Mouse (Mus musculus) stomach, embryonic 15.5 days (tissue): ENCODE data around the gene Aarsd1. TPM values are rescaled to one million over a fixed set of nuclear protein-coding genes. Genes with fewer than 3 reads are reported as not detected.
"Not testable (repeated sequence)": the region's sequence is repeated elsewhere in the genome, so short reads cannot be mapped to it uniquely, and the experiment has no call there.

ENCODE experiments used
- ATAC-seq: fragments of 200-750 bp; cut with Nextera tagmentation; 2 replicates; pipeline ENCODE4 v1.8.0; 2017; ENCODE audit warnings: low read depth, moderate number of reproducible peaks, moderate TSS enrichment; ENCODE audit not compliant: insufficient read depth, low FRiP score
- H3K27ac ChIP-seq: fragments of 300-500 bp; sonication (generic); 2 replicates; pipeline ENCODE4 v1.5.1; 2015; ENCODE audit warnings: mild to moderate bottlenecking, inconsistent platforms
- H3K27me3 ChIP-seq: fragments of 300-500 bp; sonication (generic); replicated peaks from 2 replicates; pipeline ENCODE4 v1.6.1; 2015; ENCODE audit warnings: inconsistent platforms
- H3K36me3 ChIP-seq: fragments of 300-500 bp; sonication (generic); 2 replicates; pipeline ENCODE4 v1.6.1; 2015; ENCODE audit warnings: inconsistent platforms
- H3K4me1 ChIP-seq: fragments of 300-500 bp; sonication (generic); 2 replicates; pipeline ENCODE4 v1.6.1; 2015; ENCODE audit warnings: inconsistent platforms
- H3K4me2 ChIP-seq: fragments of 300-500 bp; sonication (generic); 2 replicates; pipeline ENCODE4 v1.6.1; 2015; ENCODE audit warnings: mild to moderate bottlenecking, inconsistent platforms
- H3K4me3 ChIP-seq: fragments of 300-500 bp; sonication (generic); replicated peaks from 2 replicates; pipeline ENCODE4 v1.5.1; 2015; ENCODE audit warnings: inconsistent platforms
- H3K9ac ChIP-seq: fragments of 300-500 bp; sonication (generic); 2 replicates; pipeline ENCODE4 v1.6.1; 2015; ENCODE audit warnings: inconsistent platforms
- H3K9me3 ChIP-seq: fragments of 300-500 bp; sonication (generic); 2 replicates; pipeline ENCODE4 v1.6.1; 2016; ENCODE audit warnings: inconsistent platforms
- WGBS: fragments of 180-500 bp; shearing (Covaris S2); methylation state at CpG from one replicate; pipeline ENCODE4 v1.1.7; 2015; 5-methylcytosine and 5-hydroxymethylcytosine counted together
- polyA plus RNA-seq: library from polyadenylated mRNA; unstranded; fragments of >200 nt; fragmentation: Nextera tagmentation; extraction: Ambion mirVana; gene quantifications from 2 replicates; pipeline ENCODE4 v1.2.1, GENCODE M21; 2015

The Aarsd1 gene
- polyA plus RNA-seq, 1 experiment from 2014 or later = 58.5 TPM

DNA sequence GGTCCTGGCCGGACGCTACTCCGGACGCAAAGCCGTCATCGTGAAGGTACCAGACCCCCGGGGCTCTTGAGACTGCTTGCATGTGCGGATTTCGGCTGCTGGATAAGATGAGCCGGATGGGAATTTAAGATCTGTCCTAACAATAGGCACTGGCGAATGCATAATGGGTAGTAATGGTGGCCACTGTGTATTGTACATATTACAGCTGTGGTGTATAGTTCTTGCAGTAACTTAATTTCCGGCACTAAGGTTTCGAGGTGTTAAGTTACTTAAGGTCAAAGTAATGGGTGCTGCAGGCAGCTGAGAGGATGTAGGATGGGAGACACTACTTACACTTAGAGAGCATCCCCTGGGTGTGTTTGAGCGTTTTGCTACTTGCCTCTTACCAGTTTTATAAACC lies 25.3 kb upstream of the Aarsd1 start:
- no peak for ATAC-seq
- H3K4me2 ChIP-seq = peak overlapping the region; percentile 88
- no peaks in the 10 kb centered on the region for H3K9me3 ChIP-seq
- H3K36me3 ChIP-seq = peaks cover 20% of the 10 kb centered on the region
- under 1% methylated on average over 14 of the region's 14 CpGs for WGBS
- H3K9ac ChIP-seq = peak overlapping the region; percentile 89
- no peaks in the 10 kb centered on the region for H3K27me3 ChIP-seq
- H3K4me3 ChIP-seq = peak overlapping the region; percentile 81
- H3K27ac ChIP-seq = peak overlapping the region; percentile 84
- H3K4me1 ChIP-seq = peaks cover 12% of the 10 kb centered on the region; the same call in 1 of the 2 replicates

DNA sequence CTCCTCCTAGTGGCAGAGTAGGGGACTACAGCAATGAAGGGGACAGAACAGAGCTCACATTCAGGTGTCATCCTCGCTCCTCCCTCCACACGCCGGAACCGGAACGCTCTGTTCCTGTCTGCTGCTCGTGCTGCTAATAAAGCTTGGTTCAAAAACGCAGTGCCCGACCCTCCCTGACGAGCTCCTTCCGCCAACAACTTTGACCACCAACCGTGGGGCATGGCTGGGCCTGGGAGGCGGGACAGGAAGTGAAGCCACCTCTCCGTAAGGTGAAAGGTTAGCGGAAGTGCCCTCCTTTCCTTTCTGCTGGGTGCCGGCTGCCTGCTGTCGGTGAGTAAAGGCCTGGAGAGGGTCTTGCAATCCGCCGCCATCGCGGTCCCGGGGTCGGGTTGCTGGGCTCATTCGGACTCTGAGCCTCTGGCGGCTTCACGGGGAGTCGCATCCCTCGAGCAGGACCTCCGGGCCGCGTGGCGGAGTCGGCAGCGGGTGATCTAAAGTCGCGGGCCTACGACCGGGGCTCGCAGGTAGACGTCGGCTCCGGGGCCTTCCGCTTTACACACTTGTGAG lies 24.8 kb upstream of the Aarsd1 start, which contains the start of gene Rpl27:
Gene Rpl27 (plus strand): TSS at position 172 of the 567 bp plus-strand sequence.
- peak within 1 kb of the TSS; percentile 89 for H3K9ac ChIP-seq
- no peaks in the 10 kb centered on the region for H3K9me3 ChIP-seq
- no peaks in the 10 kb centered on the region for H3K27me3 ChIP-seq
- under 1% methylated on average over 42 of the region's 42 CpGs for WGBS
- H3K4me2 ChIP-seq = peak within 1 kb of the TSS; percentile 88
- peaks cover 20% of the 10 kb centered on the region for H3K36me3 ChIP-seq
- H3K27ac ChIP-seq = peak within 1 kb of the TSS; percentile 84
- H3K4me1 ChIP-seq = peaks cover 12% of the 10 kb centered on the region; the same call in 1 of the 2 replicates
- peak within 1 kb of the TSS; percentile 81 for H3K4me3 ChIP-seq
- peak; percentile 99 for ATAC-seq

DNA sequence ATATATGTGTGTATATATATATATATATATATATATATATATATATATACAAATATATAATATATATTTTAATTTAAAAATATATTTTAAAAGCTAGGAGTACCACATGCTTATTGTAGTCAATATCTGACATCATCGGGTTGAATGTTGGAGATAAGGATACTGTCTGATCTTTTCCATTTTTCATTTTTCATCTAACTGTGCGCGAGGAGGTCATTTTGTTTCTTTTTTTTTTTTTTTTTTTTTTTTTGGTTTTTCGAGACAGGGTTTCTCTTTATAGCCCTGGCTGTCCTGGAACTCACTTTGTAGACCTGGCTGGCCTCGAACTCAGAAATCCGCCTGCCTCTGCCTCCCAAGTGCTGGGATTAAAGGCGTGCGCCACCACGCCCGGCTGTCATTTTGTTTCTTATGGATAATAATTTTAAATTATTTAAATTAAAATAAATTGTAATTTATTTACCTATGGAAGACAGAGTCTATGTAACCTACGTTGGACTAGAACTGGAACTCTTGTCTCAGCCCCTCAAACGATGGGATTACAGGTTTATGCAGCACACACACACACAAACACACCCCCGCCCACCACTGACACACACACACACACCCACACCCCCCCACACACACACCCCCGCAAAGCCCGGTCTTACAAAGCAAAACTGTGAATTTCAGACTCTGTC lies 24.2 kb upstream of the Aarsd1 start:
- peaks cover 12% of the 10 kb centered on the region; the same call in 1 of the 2 replicates for H3K4me1 ChIP-seq
- not testable (repeated sequence) for H3K27me3 ChIP-seq, H3K9me3 ChIP-seq, ATAC-seq, H3K9ac ChIP-seq, H3K27ac ChIP-seq
- 32% methylated on average over 15 of the region's 15 CpGs for WGBS
- peak overlapping the region; percentile 52 for H3K4me2 ChIP-seq
- peak overlapping the region; percentile 81 for H3K4me3 ChIP-seq
- H3K36me3 ChIP-seq = peaks cover 20% of the 10 kb centered on the region

DNA sequence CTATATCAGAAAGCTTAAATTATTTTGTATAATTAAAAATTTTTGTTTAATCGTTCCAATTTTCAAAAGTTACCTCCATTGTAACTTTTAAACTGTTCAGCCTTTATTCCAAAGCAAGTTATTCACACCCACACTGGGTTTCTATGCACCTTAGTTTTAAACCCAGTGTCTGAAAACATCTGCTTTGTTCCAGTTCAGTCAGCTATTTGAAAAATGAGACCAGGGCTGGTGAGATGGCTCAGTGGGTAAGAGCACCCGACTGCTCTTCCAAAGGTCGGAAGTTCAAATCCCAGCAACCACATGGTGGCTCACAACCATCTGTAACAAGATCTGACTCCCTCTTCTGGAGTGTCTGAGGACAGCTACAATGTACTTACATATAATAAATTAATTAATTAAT lies 20.6 kb upstream of the Aarsd1 start:
- H3K9ac ChIP-seq, H3K36me3 ChIP-seq, H3K4me1 ChIP-seq, ATAC-seq, H3K27ac ChIP-seq, H3K27me3 ChIP-seq, H3K4me2 ChIP-seq, H3K4me3 ChIP-seq, H3K9me3 ChIP-seq: not testable (repeated sequence)
- 61% methylated on average over 3 of the region's 3 CpGs for WGBS

DNA sequence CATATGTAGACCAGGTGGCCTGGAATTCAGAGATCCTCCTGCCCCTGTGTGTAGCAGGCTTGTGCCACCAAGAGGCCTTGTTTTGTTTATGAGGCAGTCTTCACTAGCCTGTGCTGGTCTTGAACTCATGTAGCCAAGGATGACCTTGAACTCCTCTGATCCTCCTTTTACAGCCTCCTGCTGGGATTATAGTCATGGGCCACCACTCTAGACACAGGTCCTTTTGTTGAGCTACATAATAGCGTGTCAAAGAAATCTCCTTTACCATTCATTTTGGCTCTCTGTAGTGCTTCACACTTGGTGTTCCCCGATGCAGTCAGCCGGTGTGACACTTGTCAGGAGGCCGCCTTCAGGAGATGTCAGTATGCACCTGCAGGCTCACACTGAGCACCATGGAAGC lies 19.5 kb upstream of the Aarsd1 start:
- Histone ChIP-seq H3K4me2 (no peak overlapping the region), H3K4me3 (no peak overlapping the region), H3K27me3 (no peaks in the 10 kb centered on the region), H3K9ac (no peak overlapping the region), H3K9me3 (no peaks in the 10 kb centered on the region), H3K4me1 (no peaks in the 10 kb centered on the region), H3K36me3 (peaks cover 14% of the 10 kb centered on the region), H3K27ac (no peak overlapping the region)
- 83% methylated on average over 4 of the region's 4 CpGs for WGBS
- ATAC-seq = no peak

DNA sequence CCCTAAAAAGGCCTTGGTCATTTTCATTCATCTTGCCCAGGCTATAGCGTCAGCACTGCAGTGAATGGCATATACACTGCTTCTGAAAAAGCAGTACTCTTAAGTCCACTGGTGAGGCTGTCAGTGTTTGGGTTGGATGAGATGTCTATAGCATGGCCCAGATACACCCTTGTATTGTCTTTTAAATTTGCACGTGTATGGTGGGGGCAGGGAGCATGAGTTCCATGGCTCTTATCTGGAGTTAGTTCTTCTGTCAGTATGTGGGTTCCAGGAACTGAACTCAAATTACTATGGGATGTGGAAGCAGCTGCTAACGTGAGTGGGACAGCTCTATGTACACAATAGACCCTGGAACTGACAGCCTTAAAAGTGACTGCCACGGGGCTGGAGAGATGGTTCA lies 18.4 kb upstream of the Aarsd1 start:
- peaks cover 21% of the 10 kb centered on the region for H3K36me3 ChIP-seq
- no peak overlapping the region for H3K9ac ChIP-seq
- H3K4me2 ChIP-seq = no peak overlapping the region
- WGBS = 65% methylated on average over 4 of the region's 4 CpGs
- no peaks in the 10 kb centered on the region for H3K4me1 ChIP-seq
- no peak overlapping the region for H3K4me3 ChIP-seq
- H3K9me3 ChIP-seq = no peaks in the 10 kb centered on the region
- ATAC-seq = 0 out of 2 replicates have a peak, but pooled peaks have one; percentile 50
- no peak overlapping the region for H3K27ac ChIP-seq
- no peaks in the 10 kb centered on the region for H3K27me3 ChIP-seq

DNA sequence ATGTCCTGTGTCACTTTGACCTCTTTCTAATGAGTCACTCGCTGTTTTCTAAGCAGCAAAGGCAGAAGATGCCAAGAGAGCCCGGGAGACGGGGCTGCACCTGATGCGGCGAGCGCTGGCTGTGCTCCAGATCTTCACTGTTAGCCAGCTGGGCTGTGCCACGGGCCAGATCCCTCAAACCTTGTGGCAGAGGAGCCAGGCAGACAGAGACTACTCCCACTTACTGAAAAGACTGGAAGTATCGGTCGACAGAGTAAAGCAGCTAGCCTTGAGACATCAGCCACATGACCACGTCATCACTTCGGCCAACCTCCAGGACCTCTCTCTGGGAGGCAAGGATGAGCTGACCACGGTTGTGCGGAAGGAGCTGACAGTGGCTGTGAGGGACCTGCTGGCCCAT lies 16.0 kb upstream of the Aarsd1 start:
- H3K36me3 ChIP-seq = peaks cover 35% of the 10 kb centered on the region
- ATAC-seq = no peak
- 89% methylated on average over 13 of the region's 13 CpGs for WGBS
- H3K4me1 ChIP-seq = no peaks in the 10 kb centered on the region
- no peak overlapping the region for H3K4me2 ChIP-seq
- H3K9ac ChIP-seq = no peak overlapping the region
- no peaks in the 10 kb centered on the region for H3K9me3 ChIP-seq
- H3K4me3 ChIP-seq = no peak overlapping the region
- H3K27me3 ChIP-seq = no peaks in the 10 kb centered on the region
- H3K27ac ChIP-seq = no peak overlapping the region

DNA sequence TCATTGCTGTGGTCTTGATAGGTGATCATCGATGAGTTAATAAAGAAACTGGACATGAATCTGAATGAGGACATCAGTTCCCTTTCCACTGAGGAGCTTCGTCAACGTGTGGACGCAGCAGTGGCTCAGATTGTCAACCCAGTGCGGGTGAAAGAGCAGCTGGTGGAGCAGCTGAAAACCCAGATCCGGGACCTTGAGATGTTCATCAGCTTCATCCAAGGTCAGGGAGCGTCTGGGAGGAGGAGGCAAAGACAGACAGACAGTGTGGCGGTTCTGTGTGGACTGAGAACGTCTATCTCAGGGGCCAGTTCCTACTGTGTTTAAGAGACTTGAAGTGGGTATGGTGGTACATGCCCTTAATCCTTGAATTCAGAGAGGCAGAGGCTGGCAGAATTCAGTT lies 13.9 kb upstream of the Aarsd1 start:
- Histone ChIP-seq H3K27ac (no peak overlapping the region), H3K4me2 (no peak overlapping the region)

DNA sequence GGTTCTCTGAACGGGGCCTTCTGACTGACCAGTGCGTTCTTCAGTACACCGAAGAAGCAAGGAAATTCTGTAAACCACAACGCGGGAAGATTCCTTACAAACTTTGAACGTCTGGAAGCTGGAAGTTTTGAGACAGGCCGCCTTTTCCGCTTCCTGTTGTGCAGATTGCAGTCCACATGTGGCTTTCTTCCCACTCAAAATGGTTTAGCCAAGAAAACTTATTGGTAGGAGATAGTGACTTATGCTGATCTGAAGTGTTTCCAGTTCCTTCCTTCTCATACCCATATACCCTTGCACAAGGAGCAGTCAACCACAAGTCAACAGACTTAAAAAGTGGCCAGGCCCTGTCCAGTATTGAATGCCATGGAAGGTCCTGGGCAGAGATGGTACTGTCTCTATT lies 8.8 kb upstream of the Aarsd1 start:
- H3K27me3 ChIP-seq = no peaks in the 10 kb centered on the region
- peaks cover 20% of the 10 kb centered on the region for H3K4me1 ChIP-seq
- no peak overlapping the region for H3K27ac ChIP-seq
- no peak for ATAC-seq
- no peaks in the 10 kb centered on the region for H3K9me3 ChIP-seq
- H3K36me3 ChIP-seq = peaks cover 14% of the 10 kb centered on the region
- H3K4me2 ChIP-seq = peak overlapping the region; percentile 86
- peak overlapping the region; percentile 85 for H3K4me3 ChIP-seq
- no peak overlapping the region for H3K9ac ChIP-seq
- WGBS = 54% methylated on average over 8 of the region's 8 CpGs

More for the DNA sequence above, 13.9 kb upstream of the Aarsd1 start:
- H3K36me3 ChIP-seq = peaks cover 35% of the 10 kb centered on the region
- WGBS = 93% methylated on average over 9 of the region's 9 CpGs
- no peak for ATAC-seq
- H3K4me3 ChIP-seq = no peak overlapping the region
- H3K9ac ChIP-seq = no peak overlapping the region
- no peaks in the 10 kb centered on the region for H3K27me3 ChIP-seq
- H3K4me1 ChIP-seq = peaks cover 7% of the 10 kb centered on the region
- H3K9me3 ChIP-seq = no peaks in the 10 kb centered on the region

DNA sequence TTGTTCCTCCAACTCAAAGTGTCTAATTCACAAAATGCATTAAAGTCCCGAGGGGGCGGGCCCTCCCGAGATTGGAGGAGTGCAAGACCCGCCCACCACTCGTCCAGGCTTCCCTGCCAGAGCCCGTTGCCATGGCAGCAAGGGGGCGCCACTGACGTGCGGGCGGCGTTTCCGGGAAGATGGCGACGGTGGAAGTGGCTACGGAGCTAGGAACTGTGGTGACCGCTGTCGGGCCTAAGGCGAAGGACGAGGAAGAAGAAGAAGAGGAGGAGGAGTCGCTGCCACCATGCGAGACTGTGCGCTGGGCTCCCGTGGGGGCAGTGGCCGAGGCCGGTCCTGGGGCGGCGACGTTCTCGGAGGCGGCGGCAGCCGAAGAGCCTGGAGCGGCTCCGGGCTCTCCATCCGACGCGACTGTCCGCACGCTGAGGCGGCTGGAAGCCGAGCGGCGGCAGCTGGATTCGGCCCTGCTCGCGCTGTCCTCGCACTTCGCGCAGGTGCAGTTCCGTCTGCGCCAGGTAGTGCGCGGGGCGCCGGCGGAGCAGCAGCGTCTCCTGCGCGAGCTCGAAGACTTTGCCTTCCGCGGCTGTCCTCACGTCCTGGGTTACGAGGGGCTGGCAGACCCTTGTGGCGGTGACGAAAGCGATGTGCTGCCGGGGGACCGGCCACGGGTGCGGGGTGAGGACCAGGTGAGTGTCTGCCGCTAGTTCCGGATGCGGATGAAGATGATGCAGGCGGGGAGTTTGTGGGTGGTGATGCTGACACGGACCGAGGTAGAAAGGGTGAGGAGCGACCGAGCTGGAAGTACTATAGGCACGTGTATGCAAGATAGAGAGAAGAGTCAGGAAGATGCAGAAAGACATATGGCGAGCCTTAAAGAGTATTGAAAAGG lies 7.8 kb upstream of the Aarsd1 start, which contains the start of the genes Rundc1 and Ptges3l:
Gene Rundc1 (plus strand): TSS at position 161 of the 889 bp plus-strand sequence.
Gene Ptges3l (minus strand): TSS at position 409 of the 889 bp plus-strand sequence.
- H3K27ac ChIP-seq = peak within 1 kb of the TSS; percentile 90
- H3K4me1 ChIP-seq = peaks cover 20% of the 10 kb centered on the region
- H3K4me2 ChIP-seq = peak within 1 kb of the TSS; percentile 86
- ATAC-seq = peak; percentile 90
- peak within 1 kb of the TSS; percentile 51 for H3K9ac ChIP-seq
- H3K27me3 ChIP-seq = no peaks in the 10 kb centered on the region
- H3K4me3 ChIP-seq = peak within 1 kb of the TSS; percentile 85
- peaks cover 8% of the 10 kb centered on the region for H3K36me3 ChIP-seq
- H3K9me3 ChIP-seq = no peaks in the 10 kb centered on the region
- under 1% methylated on average over 81 of the region's 81 CpGs for WGBS

DNA sequence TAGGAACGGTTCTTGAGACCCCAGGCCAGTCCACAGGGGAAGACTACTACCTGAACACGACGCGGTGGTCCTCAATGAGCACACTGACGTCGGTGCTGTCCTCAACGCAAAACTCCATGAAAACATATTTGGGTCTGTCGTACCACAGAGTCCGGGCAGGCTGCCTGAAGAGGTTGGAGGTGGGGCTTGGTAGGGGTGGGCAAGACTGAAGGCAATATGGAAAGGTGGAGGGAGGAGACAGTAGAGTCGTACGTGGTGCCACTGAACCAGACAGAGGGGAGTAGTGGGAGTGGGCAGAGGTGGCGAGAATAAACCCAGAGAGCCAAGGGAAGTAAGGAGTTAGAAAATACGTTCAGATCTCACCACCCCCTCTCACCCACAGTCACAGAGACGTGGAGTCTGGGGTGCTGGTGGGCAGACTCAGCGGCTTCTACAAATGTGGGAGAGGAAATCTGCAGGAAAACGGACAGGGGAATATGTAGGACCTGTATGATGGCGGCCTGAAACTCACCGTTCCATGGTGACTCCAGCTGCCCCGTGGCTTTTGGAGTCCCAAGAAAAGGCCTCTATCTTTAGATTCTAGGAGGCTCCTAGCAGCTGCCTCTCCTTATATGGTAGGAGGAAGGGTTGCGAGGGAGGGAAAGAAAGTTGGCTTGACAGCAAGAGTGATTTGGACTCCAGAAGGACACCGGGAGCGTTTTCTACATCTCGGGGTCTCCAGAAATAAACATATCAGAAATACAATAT lies 6.9 kb upstream of the Aarsd1 start, which contains the start of gene Gm27029:
Gene Gm27029 (minus strand): TSS at position 692 of the 747 bp plus-strand sequence.
- no peaks in the 10 kb centered on the region for H3K27me3 ChIP-seq
- peaks cover 20% of the 10 kb centered on the region for H3K4me1 ChIP-seq
- peak within 1 kb of the TSS; percentile 90 for H3K27ac ChIP-seq
- peak within 1 kb of the TSS; percentile 51 for H3K9ac ChIP-seq
- peak within 1 kb of the TSS; percentile 86 for H3K4me2 ChIP-seq
- peaks cover under 1% of the 10 kb centered on the region; the same call in 1 of the 2 replicates for H3K36me3 ChIP-seq
- H3K9me3 ChIP-seq = no peaks in the 10 kb centered on the region
- WGBS = 3% methylated on average over 23 of the region's 23 CpGs
- ATAC-seq = peak; percentile 48; the same call in 1 of the 2 replicates
- H3K4me3 ChIP-seq = peak within 1 kb of the TSS; percentile 85
